Mouse (Mus musculus) colon, adult 2 months (tissue): ENCODE measurements around the gene Cst9. TPM values are rescaled to one million over a fixed set of nuclear protein-coding genes. Genes with fewer than 3 reads are reported as not detected.

Experiments
- polyA plus RNA-seq: library from polyadenylated mRNA; depleted of rRNA; stranded (reverse); fragments of >200 nt; gene quantifications from 2 replicates; pipeline ENCODE4 v1.2.3, GENCODE M21; 2012; rRNA removed

Gene Cst9
- polyA plus RNA-seq = not detected in 2 replicates

GRCm38 (mm10) chr2:148834912-148835311 lies at the start of gene Cst9:
TSS of gene Cst9 (plus strand) at chr2:148835147.

GRCm38 (mm10) chr2:148789142-148789541 lies 45.8 kb upstream of the Cst9 start, which contains the start of gene Cst12:
TSS of gene Cst12 (plus strand) at chr2:148789361.

GRCm38 (mm10) chr2:148798485-148798884 lies 36.5 kb upstream of the Cst9 start, which contains the start of gene Cst8:
TSS of gene Cst8 (plus strand) at chr2:148798785.

GRCm38 (mm10) chr2:148819909-148820308 lies 15.0 kb upstream of the Cst9 start, which contains the start of gene Cst13:
TSS of gene Cst13 (plus strand) at chr2:148820081.

GRCm38 (mm10) chr2:148864966-148865365 lies 30.0 kb downstream of the Cst9 start, which contains the start of gene 9230104L09Rik:
TSS of gene 9230104L09Rik (minus strand) at chr2:148865038.

GRCm38 (mm10) chr2:148875335-148875811 lies 40.4 kb downstream of the Cst9 start, which contains the start of gene Cst3:
TSS of gene Cst3 (minus strand) at chr2:148875692.

Other genes starting within 250 kb of the Cst9 start
- gene Nxt1, start 162.5 kb upstream of the Cst9 start, polyA plus RNA-seq = 13.7 and 18.7 TPM in 2 replicates
- 7.1 and 9.3 TPM in 2 replicates for gene Gzf1, start 154.1 kb upstream of the Cst9 start, polyA plus RNA-seq
- 0.52 and 0.54 TPM in 2 replicates for gene Napb, start 102.7 kb upstream of the Cst9 start, polyA plus RNA-seq
- not detected in 2 replicates for gene Cstl1, start 84.8 kb upstream of the Cst9 start, polyA plus RNA-seq
- not detected in 2 replicates for gene Cst11, start 63.6 kb upstream of the Cst9 start, polyA plus RNA-seq
- gene 8030411F24Rik, start 53.1 kb upstream of the Cst9 start, polyA plus RNA-seq = not detected in 2 replicates
- gene Cst12, start 45.8 kb upstream of the Cst9 start, polyA plus RNA-seq = not detected in 2 replicates
- not detected in 2 replicates for gene Cst8, start 36.4 kb upstream of the Cst9 start, polyA plus RNA-seq
- not detected in 2 replicates for gene Cst13, start 15.1 kb upstream of the Cst9 start, polyA plus RNA-seq
- gene 9230104L09Rik, start 29.9 kb downstream of the Cst9 start, polyA plus RNA-seq = not detected in 2 replicates
- 633 and 659 TPM in 2 replicates for gene Cst3, start 40.5 kb downstream of the Cst9 start, polyA plus RNA-seq
- not detected in 2 replicates for gene Gm1330, start 168.1 kb downstream of the Cst9 start, polyA plus RNA-seq
- not detected in 2 replicates for gene Gm10750, start 182.1 kb downstream of the Cst9 start, polyA plus RNA-seq